Mouse (Mus musculus): ENCODE results near the gene Eppin. TPM values are rescaled to one million over a fixed set of nuclear protein-coding genes. Genes with fewer than 3 reads are reported as not detected.

Gene Eppin
- total RNA-seq (2012; rRNA removed) (not detected in 2 replicates), total RNA-seq (2014; rRNA removed) (not detected in 2 replicates), polyA plus RNA-seq (2012; ENCODE audit: insufficient read length, low read depth) (not detected in 2 replicates)

- DNase-seq (ENCODE audit: extremely low read depth): no peak
- H3K4me2 ChIP-seq (ENCODE audit: insufficient read depth, low read depth, poor library complexity, severe bottlenecking): no peak within 1 kb of the TSS
- TF ChIP-seq ZKSCAN1 (IDR thresholded peaks at IDR 0.05; ENCODE audit: borderline replicate concordance, low read depth, low read length) (no peak), EP300 (IDR thresholded peaks at IDR 0.05; ENCODE audit: low read length) (no peak), ETS1 (conservative IDR thresholded peaks at IDR 0.05; ENCODE audit: low read depth, low read length) (no peak), PAX5 (IDR thresholded peaks at IDR 0.05; ENCODE audit: low read length) (no peak), NELFE (IDR thresholded peaks at IDR 0.05; ENCODE audit: low read depth, low read length) (no peak), MAZ (IDR thresholded peaks at IDR 0.05; ENCODE audit: low read depth, low read length) (no peak), USF2 (conservative IDR thresholded peaks at IDR 0.05; ENCODE audit: low read depth, low read length) (no peak), POLR2A (IDR thresholded peaks at IDR 0.05; ENCODE audit: low read depth, low read length) (no peak), CHD2 (IDR thresholded peaks at IDR 0.05; ENCODE audit: low read length) (no peak), POLR2AphosphoS2 (IDR thresholded peaks at IDR 0.05; ENCODE audit: low read depth, low read length) (no peak)
- dilution Hi-C loops (cut with MboI; ENCODE audit: extremely low pct_ligation_motif_present, extremely low pct_unique_long_range_greater_than_20kb, low sequenced_read_pairs) (no loop called here), in situ Hi-C loops (cut with MboI; ENCODE audit: low pct_ligation_motif_present, low pct_unique_long_range_greater_than_20kb, low sequenced_read_pairs) (no loop called here)
- peaks cover 89% of the 10 kb centered on the region for H3K27me3 ChIP-seq (replicated peaks)
- no peak within 1 kb of the TSS for H3K27ac ChIP-seq (ENCODE audit: insufficient read depth, low read depth)
- no peak within 1 kb of the TSS for H3K9ac ChIP-seq (ENCODE audit: insufficient read depth, low read depth)
- H3K36me3 ChIP-seq (replicated peaks in 1 of 2; ENCODE audit: control insufficient read depth in 1 of 2, insufficient read depth in 1 of 2, low read length in 1 of 2): no peaks in the 10 kb centered on the region
- H3K4me1 ChIP-seq (ENCODE audit: control insufficient read depth in 1 of 2, insufficient read depth in 2 of 2): peaks cover 0 to 4% of the 10 kb centered on the region in 2 experiments; a peak in 1 of 4 replicates
- H3K9me3 ChIP-seq (replicated peaks; ENCODE audit: low read length): no peaks in the 10 kb centered on the region
- no peak within 1 kb of the TSS for H3K4me3 ChIP-seq (replicated peaks in 1 of 3; ENCODE audit: low read depth in 2 of 3, low read length in 2 of 3, poor library complexity in 1 of 3)
- no peaks in the 10 kb centered on the region for H3K79me2 ChIP-seq (replicated peaks; ENCODE audit: control insufficient read depth, extremely low read depth, insufficient read depth, poor library complexity, severe bottlenecking)
Measured at GRCm38 (mm10) chr2:164593494-164593893, at the start of gene Eppin. Gene Eppin, minus strand, starts transcription at chr2:164593594.

GRCm38 (mm10) chr2:164641881-164642673, 48.7 kb upstream of the Eppin start:
- no peak overlapping the region for H3K4me3 ChIP-seq (replicated peaks in 1 of 3; ENCODE audit: low read depth in 2 of 3, low read length in 2 of 3, poor library complexity in 1 of 3)
- TF ChIP-seq KAT2A (IDR thresholded peaks at IDR 0.05; ENCODE audit: insufficient replicate concordance, low read length): no peak
- TF ChIP-seq UBTF (IDR thresholded peaks at IDR 0.05; ENCODE audit: low read depth, low read length): no peak
- no peak for TF ChIP-seq TCF12 (IDR thresholded peaks at IDR 0.05; ENCODE audit: low read depth, low read length)
- TF ChIP-seq CHD2 (IDR thresholded peaks at IDR 0.05; ENCODE audit: low read length): no peak
- TF ChIP-seq MXI1 (IDR thresholded peaks at IDR 0.05; ENCODE audit: low read depth, low read length): no peak
- no peak for TF ChIP-seq NELFE (IDR thresholded peaks at IDR 0.05; ENCODE audit: low read depth, low read length)
- no peak for TF ChIP-seq NRF1 (IDR thresholded peaks at IDR 0.05; ENCODE audit: low read depth, low read length)
- no peak for TF ChIP-seq SMC3 (IDR thresholded peaks at IDR 0.05; ENCODE audit: low read depth, low read length)
- no peak for TF ChIP-seq EP300 (IDR thresholded peaks at IDR 0.05; ENCODE audit: low read length)
- no peak for TF ChIP-seq HCFC1 (IDR thresholded peaks at IDR 0.05; ENCODE audit: low read depth, low read length)
- TF ChIP-seq USF1 (IDR thresholded peaks at IDR 0.05; ENCODE audit: low read depth, low read length): no peak
- TF ChIP-seq MAX (IDR thresholded peaks at IDR 0.05; ENCODE audit: low read length): no peak
- no peak for TF ChIP-seq POLR2AphosphoS2 (IDR thresholded peaks at IDR 0.05; ENCODE audit: low read depth, low read length)
- no peak for TF ChIP-seq RCOR1 (conservative IDR thresholded peaks at IDR 0.05; ENCODE audit: low read depth, low read length)
- H3K9me3 ChIP-seq (replicated peaks; ENCODE audit: low read length): peaks cover 13% of the 10 kb centered on the region
- H3K27me3 ChIP-seq (replicated peaks): peaks cover 70% of the 10 kb centered on the region
- dilution Hi-C loops (cut with MboI; ENCODE audit: extremely low pct_ligation_motif_present, extremely low pct_unique_long_range_greater_than_20kb, low sequenced_read_pairs): no loop called here
- no peaks in the 10 kb centered on the region for H3K4me1 ChIP-seq (ENCODE audit: control insufficient read depth in 1 of 2, insufficient read depth in 2 of 2)
- no peak overlapping the region for H3K4me2 ChIP-seq (ENCODE audit: insufficient read depth, low read depth, poor library complexity, severe bottlenecking)
- DNase-seq (ENCODE audit: extremely low read depth): no peak
- no peaks in the 10 kb centered on the region for H3K79me2 ChIP-seq (replicated peaks; ENCODE audit: control insufficient read depth, extremely low read depth, insufficient read depth, poor library complexity, severe bottlenecking)
- in situ Hi-C loops (cut with MboI; ENCODE audit: low pct_ligation_motif_present, low pct_unique_long_range_greater_than_20kb, low sequenced_read_pairs): no loop called here
- H3K36me3 ChIP-seq (replicated peaks in 1 of 2; ENCODE audit: control insufficient read depth in 1 of 2, insufficient read depth in 1 of 2, low read length in 1 of 2): no peaks in the 10 kb centered on the region
- H3K9ac ChIP-seq (ENCODE audit: insufficient read depth, low read depth): no peak overlapping the region
- H3K27ac ChIP-seq (ENCODE audit: insufficient read depth, low read depth): no peak overlapping the region
